ENCODE assay signal across 10 mouse cellular contexts in the genomic region with DNA sequence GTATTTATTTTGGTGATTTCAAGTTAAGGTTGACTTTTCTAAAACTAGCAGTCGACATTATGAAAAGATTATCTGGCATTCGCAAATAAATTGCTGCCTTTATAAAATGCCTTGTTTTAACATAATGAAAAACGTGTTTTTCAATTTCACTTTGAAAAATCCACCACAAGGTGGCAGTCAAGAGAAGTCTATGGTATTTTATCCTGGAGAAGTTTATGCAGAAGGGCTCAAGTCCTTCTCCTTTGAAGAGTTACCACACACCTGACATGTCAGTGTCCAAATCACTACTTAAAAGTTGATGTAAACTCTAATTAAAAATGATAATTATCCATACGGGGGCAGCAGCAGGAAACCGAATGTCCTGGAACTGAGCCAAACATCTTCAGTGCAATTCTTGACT.
DNase-seq lines count a peak whose midpoint lies in the region; ATAC-seq and TF ChIP-seq lines count a peak whose summit lies in the region.
"Had no signal": no experiment of that assay in that cellular context is flagged by ENCODE, and none has a peak within 500 bp of the region (broad histone marks: within the 10 kb centered on the region; RNA-seq: fewer than 3 reads in every experiment).

No protein-coding gene starts in this region.

- intact Hi-C loops in left cerebral cortex, adult 2 months (cut with DNase I): loop anchor here (10.0 kb wide), 1 partner anchor 1778 kb away; a partner anchor contains a TSS

- H3K4me3 ChIP-seq in left cerebral cortex, adult 2 months: no peak overlapping the region
- H3K4me3 ChIP-seq: limb, embryonic 15.5 days; stomach, embryonic 15.5 days had no signal

- no peak overlapping the region for H3K27ac ChIP-seq in left cerebral cortex, adult 2 months
- H3K27ac ChIP-seq: limb, embryonic 15.5 days; stomach, embryonic 15.5 days had no signal

- ATAC-seq in inflammation-experienced regulatory T-cells, adult 6 months: no peak

- DNase-seq in adrenal gland, postnatal 14 days: peak; percentile 20
- no peak for DNase-seq in adrenal gland, postnatal 36 days
- DNase-seq in left cerebral cortex, adult 2 months (ENCODE audit: extremely low spot score in 1 of 2, low spot score in 2 of 2): no peak
- no peak for DNase-seq in left cerebral cortex, adult 8-10 months (ENCODE audit: low spot score in 2 of 2)
- DNase-seq in c-Kit-positive CD71-positive TER-119-positive erythroid progenitor cells, embryonic 14.5 days (ENCODE audit: low spot score): peak; percentile 13
- peak; percentile 28 for DNase-seq in lung, postnatal 10 days
- DNase-seq in spleen, postnatal 36 days (ENCODE audit: low spot score in 2 of 2): no peak

- peak; percentile 75 for TF ChIP-seq CTCF in left cerebral cortex, adult 2 months (IDR thresholded peaks at IDR 0.05)

Comparison
In these comparisons a context has a peak if more than half of its experiments do, and no peak if none do; other contexts are left out.
1. DNase-seq: peak in adrenal gland, postnatal 14 days (single experiment), c-Kit-positive CD71-positive TER-119-positive erythroid progenitor cells, embryonic 14.5 days (single experiment) and lung, postnatal 10 days (single experiment); none in adrenal gland, postnatal 36 days (0 of 2), left cerebral cortex, adult 2 months (0 of 2), left cerebral cortex, adult 8-10 months (0 of 2) and spleen, postnatal 36 days (0 of 2).